Mouse (Mus musculus): ENCODE results near the gene Gm10718. TPM values are rescaled to one million over a fixed set of nuclear protein-coding genes. Genes with fewer than 3 reads are reported as not detected.
"Not testable (repeated sequence)": the region's sequence is repeated elsewhere in the genome, so short reads cannot be mapped to it uniquely, and the experiment has no call there.

Gene Gm10718
- 1.4 and 2.3 TPM in 2 replicates for polyA plus RNA-seq (2016; fragmentation: Nextera tagmentation; extraction: Ambion mirVana)

DNA sequence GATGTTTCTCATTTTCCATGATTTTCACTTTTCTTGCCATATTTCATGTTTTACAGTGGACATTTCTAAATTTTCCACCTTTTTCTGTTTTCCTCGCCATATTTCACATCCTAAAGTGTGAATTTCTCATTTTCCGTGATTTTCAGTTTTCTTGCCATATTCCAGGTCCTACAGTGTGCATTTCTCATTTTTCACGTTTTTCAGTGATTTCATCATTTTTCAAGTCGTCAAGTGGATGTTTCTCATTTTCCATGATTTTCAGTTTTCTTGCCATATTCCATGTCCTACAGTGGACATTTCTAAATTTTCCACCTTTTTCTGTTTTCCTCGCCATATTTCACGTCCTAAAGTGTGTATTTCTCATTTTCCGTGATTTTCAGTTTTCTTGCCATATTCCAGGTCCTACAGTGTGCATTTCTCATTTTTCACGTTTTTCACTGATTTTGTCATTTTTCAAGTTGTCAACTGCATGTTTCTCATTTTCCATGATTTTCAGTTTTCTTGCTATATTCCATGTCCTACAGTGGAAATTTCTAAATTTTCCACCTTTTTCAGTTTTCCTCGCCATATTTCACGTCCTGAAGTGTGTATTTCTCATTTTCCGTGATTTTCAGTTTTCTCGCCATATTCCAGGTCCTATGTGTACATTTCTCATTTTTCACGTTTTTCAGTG lies at the start of gene Gm10718:
TSS of gene Gm10718 (plus strand) at position 236 of the 673 bp plus-strand sequence.
- H3K36me3 ChIP-seq; H3K4me1 ChIP-seq; H3K4me2 ChIP-seq (replicated peaks); H3K4me3 ChIP-seq; H3K27me3 ChIP-seq (replicated peaks); H3K27ac ChIP-seq; H3K9ac ChIP-seq; H3K9me3 ChIP-seq; ATAC-seq (ENCODE audit: low FRiP score, low read depth): not testable (repeated sequence)
- 76% methylated on average over 12 of the region's 13 CpGs for WGBS

DNA sequence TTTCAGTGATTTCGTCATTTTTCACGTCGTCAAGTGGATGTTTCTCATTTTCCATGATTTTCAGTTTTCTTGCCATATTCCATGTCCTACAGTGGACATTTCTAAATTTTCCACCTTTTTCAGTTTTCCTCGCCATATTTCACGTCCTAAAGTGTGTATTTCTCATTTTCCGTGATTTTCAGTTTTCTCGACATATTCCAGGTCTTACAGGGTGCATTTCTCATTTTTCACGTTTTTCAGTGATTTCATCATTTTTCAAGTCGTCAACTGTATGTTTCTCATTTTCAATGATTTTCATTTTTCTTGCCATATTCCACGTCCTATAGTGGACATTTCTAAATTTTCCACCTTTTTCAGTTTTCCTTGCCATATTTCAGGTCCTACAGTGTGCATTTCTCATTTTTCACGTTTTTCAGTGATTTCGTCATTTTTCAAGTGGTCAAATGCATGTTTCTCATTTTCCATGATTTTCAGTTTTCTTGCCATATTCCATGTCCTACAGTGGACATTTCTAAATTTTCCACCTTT lies 22.8 kb upstream of the Gm10718 start, which contains the start of gene Gm10722:
TSS of gene Gm10722 (plus strand) at position 478 of the 528 bp plus-strand sequence.
- ATAC-seq (ENCODE audit: low FRiP score, low read depth); H3K27ac ChIP-seq; H3K9me3 ChIP-seq; H3K4me1 ChIP-seq; H3K4me2 ChIP-seq (replicated peaks); H3K9ac ChIP-seq; H3K36me3 ChIP-seq; H3K27me3 ChIP-seq (replicated peaks); H3K4me3 ChIP-seq: not testable (repeated sequence)
- WGBS, result 72% methylated on average over 12 of the region's 12 CpGs

DNA sequence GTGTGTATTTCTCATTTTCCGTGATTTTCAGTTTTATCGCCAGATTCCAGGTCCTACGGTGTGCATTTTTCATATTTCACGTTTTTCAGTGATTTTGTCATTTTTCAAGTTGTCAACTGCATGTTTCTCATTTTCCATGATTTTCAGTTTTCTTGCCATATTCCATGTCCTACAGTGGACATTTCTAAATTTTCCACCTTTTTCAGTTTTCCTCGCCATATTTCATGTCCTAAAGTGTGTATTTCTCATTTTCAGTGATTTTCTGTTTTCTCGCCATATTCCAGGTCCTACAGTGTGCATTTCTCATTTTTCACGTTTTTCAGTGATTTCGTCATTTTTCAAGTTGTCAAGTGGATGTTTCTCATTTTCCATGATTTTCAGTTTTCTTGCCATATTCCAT lies 22.3 kb upstream of the Gm10718 start:
- 66% methylated on average over 8 of the region's 8 CpGs for WGBS
- not testable (repeated sequence) for ATAC-seq (ENCODE audit: low FRiP score, low read depth)

DNA sequence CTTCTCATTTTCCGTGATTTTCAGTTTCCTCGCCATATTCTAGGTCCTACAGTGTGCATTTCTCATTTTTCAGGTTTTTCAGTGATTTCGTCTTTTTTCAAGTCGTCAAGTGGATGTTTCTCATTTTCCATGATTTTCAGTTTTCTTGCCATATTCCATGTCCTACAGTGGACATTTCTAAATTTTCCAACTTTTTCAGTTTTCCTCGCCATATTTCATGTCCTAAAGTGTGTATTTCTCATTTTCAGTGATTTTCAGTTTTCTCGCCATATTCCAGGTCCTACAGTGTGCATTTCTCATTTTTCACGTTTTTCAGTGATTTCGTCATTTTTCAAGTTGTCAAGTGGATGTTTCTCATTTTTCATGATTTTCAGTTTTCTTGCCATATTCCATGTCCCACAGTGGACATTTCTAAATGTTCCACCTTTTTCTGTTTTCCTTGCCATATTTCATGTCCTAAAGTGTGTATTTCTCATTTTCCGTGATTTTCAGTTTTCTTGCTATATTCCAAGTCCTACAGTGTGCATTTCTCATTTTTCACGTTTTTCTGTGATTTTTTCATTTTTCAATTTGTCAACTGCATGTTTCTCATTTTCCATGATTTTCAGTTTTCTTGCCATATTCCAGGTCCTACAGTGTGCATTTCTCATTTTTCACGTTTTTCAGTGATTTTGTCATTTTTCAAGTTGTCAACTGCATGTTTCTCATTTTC lies 21.2 kb upstream of the Gm10718 start:
- not testable (repeated sequence) for H3K4me1 ChIP-seq; H3K27me3 ChIP-seq (replicated peaks); H3K4me2 ChIP-seq (replicated peaks); H3K27ac ChIP-seq; H3K9ac ChIP-seq; H3K36me3 ChIP-seq; H3K9me3 ChIP-seq
- WGBS, result 69% methylated on average over 9 of the region's 11 CpGs
- ATAC-seq (ENCODE audit: low FRiP score, low read depth), result peak; percentile 88
- 0 out of 2 replicates have a peak overlapping the region, but pooled peaks have one; percentile 13 for H3K4me3 ChIP-seq

More for the DNA sequence above, 22.3 kb upstream of the Gm10718 start:
- H3K36me3 ChIP-seq; H3K4me1 ChIP-seq; H3K4me3 ChIP-seq; H3K27me3 ChIP-seq (replicated peaks); H3K27ac ChIP-seq; H3K9me3 ChIP-seq; H3K9ac ChIP-seq; H3K4me2 ChIP-seq (replicated peaks): not testable (repeated sequence)

DNA sequence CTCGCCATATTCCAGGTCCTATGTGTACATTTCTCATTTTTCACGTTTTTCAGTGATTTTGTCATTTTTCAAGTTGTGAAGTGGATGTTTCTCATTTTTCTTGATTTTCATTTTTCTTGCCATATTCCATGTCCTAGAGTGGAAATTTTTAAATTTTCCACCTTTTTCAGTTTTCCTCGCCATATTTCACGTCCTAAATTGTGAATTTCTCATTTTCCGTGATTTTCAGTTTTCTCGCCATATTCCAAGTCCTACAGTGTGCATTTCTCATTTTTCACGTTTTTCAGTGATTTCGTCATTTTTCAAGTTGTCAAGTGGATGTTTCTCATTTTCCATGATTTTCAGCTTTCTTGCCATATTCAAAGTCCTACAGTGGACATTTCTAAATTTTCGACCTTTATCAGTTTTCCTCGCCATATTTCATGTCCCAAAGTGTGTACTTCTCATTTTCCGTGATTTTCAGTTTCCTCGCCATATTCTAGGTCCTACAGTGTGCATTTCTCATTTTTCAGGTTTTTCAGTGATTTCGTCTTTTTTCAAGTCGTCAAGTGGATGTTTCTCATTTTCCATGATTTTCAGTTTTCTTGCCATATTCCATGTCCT lies 20.5 kb upstream of the Gm10718 start, which contains the start of gene Gm11168:
TSS of gene Gm11168 (plus strand) at position 553 of the 603 bp plus-strand sequence.
- H3K9me3 ChIP-seq; H3K4me2 ChIP-seq (replicated peaks); H3K9ac ChIP-seq; H3K27ac ChIP-seq; H3K4me1 ChIP-seq; ATAC-seq (ENCODE audit: low FRiP score, low read depth); H3K27me3 ChIP-seq (replicated peaks); H3K36me3 ChIP-seq: not testable (repeated sequence)
- 73% methylated on average over 6 of the region's 14 CpGs for WGBS
- H3K4me3 ChIP-seq, result 0 out of 2 replicates have a peak within 1 kb of the TSS, but pooled peaks have one; percentile 13

DNA sequence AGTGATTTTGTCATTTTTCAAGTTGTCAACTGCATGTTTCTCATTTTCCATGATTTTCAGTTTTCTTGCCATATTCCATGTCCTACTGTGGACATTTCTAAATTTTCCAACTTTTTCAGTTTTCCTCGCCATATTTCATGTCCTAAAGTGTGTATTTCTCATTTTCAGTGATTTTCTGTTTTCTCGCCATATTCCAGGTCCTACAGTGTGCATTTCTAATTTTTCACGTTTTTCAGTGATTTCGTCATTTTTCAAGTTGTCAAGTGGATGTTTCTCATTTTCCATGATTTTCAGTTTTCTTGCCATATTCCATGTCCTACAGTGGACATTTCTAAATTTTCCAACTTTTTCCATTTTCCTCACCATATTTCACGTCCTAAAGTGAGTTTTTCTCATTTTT lies 17.2 kb upstream of the Gm10718 start:
- H3K36me3 ChIP-seq; H3K4me2 ChIP-seq (replicated peaks); H3K9ac ChIP-seq; ATAC-seq (ENCODE audit: low FRiP score, low read depth); H3K27ac ChIP-seq; H3K4me3 ChIP-seq; H3K4me1 ChIP-seq; H3K27me3 ChIP-seq (replicated peaks); H3K9me3 ChIP-seq: not testable (repeated sequence)
- 77% methylated on average over 1 of the region's 5 CpGs for WGBS

DNA sequence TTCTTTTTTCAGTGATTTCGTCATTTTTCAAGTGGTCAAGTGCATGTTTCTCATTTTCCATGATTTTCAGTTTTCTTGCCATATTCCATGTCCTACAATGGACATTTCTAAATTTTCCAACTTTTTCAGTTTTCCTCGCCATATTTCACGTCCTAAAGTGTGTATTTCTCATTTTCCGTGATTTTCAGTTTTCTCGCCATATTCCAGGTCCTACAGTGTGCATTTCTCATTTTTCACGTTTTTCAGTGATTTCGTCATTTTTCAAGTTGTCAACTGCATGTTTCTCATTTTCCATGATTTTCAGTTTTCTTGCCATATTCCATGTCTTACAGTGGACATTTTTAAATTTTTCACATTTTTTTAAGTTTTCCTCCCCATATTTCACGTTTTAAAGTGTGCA lies 16.7 kb upstream of the Gm10718 start:
- not testable (repeated sequence) for H3K4me1 ChIP-seq; H3K9ac ChIP-seq; H3K27me3 ChIP-seq (replicated peaks); H3K4me2 ChIP-seq (replicated peaks); H3K9me3 ChIP-seq; H3K36me3 ChIP-seq; H3K4me3 ChIP-seq; H3K27ac ChIP-seq
- peak; percentile 71; the same call in 1 of the 2 replicates for ATAC-seq (ENCODE audit: low FRiP score, low read depth)
- WGBS, result 71% methylated on average over 8 of the region's 8 CpGs

DNA sequence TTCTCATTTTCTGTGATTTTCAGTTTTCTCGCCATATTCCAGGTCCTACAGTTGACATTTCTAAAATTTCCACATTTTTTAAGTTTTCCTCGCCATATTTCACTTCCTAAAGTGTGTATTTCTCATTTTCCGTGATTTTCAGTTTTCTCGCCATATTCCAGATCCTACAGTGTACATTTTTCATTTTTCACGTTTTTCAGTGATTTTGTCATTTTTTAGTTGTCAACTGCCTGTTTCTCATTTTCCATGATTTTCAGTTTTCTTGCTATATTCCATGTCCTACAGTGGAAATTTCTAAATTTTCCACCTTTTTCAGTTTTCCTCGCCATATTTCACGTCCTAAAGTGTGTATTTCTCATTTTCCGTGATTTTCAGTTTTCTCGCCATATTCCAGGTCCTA lies 16.1 kb upstream of the Gm10718 start:
- H3K36me3 ChIP-seq; H3K4me1 ChIP-seq; H3K27me3 ChIP-seq (replicated peaks); H3K27ac ChIP-seq; H3K4me3 ChIP-seq; H3K9ac ChIP-seq; H3K4me2 ChIP-seq (replicated peaks); H3K9me3 ChIP-seq: not testable (repeated sequence)
- ATAC-seq (ENCODE audit: low FRiP score, low read depth), result peak; percentile 35; the same call in 1 of the 2 replicates
- WGBS, result 76% methylated on average over 8 of the region's 9 CpGs

DNA sequence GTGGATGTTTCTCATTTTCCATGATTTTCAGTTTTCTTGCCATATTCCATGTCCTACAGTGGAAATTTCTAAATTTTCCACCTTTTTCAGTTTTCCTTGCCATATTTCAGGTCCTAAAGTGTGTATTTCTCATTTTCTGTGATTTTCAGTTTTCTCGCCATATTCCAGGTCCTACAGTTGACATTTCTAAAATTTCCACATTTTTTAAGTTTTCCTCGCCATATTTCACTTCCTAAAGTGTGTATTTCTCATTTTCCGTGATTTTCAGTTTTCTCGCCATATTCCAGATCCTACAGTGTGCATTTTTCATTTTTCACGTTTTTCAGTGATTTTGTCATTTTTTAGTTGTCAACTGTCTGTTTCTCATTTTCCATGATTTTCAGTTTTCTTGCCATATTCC lies 14.0 kb upstream of the Gm10718 start:
- ATAC-seq (ENCODE audit: low FRiP score, low read depth), result peak; percentile 38; the same call in 1 of the 2 replicates
- H3K4me3 ChIP-seq; H3K9ac ChIP-seq; H3K4me1 ChIP-seq; H3K27me3 ChIP-seq (replicated peaks); H3K36me3 ChIP-seq; H3K9me3 ChIP-seq; H3K27ac ChIP-seq; H3K4me2 ChIP-seq (replicated peaks): not testable (repeated sequence)
- no CpG with 5 or more reads among the region's 5 CpGs for WGBS

DNA sequence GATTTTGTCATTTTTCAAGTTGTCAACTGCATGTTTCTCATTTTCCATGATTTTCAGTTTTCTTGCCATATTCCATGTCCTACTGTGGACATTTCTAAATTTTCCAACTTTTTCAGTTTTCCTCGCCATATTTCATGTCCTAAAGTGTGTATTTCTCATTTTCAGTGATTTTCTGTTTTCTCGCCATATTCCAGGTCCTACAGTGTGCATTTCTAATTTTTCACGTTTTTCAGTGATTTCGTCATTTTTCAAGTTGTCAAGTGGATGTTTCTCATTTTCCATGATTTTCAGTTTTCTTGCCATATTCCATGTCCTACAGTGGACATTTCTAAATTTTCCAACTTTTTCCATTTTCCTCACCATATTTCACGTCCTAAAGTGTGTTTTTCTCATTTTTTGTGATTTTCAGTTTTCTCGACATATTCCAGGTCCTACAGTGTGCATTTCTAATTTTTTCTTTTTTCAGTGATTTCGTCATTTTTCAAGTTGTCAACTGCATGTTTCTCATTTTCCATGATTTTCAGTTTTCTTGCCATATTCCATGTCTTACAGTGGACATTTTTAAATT lies 11.2 kb upstream of the Gm10718 start:
- not testable (repeated sequence) for H3K4me1 ChIP-seq; H3K36me3 ChIP-seq; H3K9ac ChIP-seq; H3K27ac ChIP-seq; ATAC-seq (ENCODE audit: low FRiP score, low read depth); H3K4me3 ChIP-seq; H3K9me3 ChIP-seq; H3K4me2 ChIP-seq (replicated peaks); H3K27me3 ChIP-seq (replicated peaks)
- WGBS, result 86% methylated on average over 3 of the region's 7 CpGs

DNA sequence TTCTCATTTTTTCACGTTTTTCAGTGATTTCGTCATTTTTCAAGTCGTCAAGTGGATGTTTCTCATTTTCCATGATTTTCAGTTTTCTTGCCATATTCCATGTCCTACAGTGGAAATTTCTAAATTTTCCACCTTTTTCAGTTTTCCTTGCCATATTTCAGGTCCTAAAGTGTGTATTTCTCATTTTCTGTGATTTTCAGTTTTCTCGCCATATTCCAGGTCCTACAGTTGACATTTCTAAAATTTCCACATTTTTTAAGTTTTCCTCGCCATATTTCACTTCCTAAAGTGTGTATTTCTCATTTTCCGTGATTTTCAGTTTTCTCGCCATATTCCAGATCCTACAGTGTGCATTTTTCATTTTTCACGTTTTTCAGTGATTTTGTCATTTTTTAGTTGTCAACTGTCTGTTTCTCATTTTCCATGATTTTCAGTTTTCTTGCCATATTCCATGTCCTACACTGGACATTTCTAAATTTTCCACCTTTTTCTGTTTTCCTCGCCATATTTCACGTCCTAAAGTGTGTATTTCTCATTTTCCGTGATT lies 10.5 kb upstream of the Gm10718 start, which contains the start of gene Gm10721:
TSS of gene Gm10721 (plus strand) at position 408 of the 547 bp plus-strand sequence.
- H3K4me1 ChIP-seq; H3K9ac ChIP-seq; H3K27ac ChIP-seq; H3K4me2 ChIP-seq (replicated peaks); H3K9me3 ChIP-seq; H3K4me3 ChIP-seq; H3K27me3 ChIP-seq (replicated peaks); H3K36me3 ChIP-seq: not testable (repeated sequence)
- ATAC-seq (ENCODE audit: low FRiP score, low read depth), result peak; percentile 66; the same call in 1 of the 2 replicates
- no CpG with 5 or more reads among the region's 11 CpGs for WGBS

DNA sequence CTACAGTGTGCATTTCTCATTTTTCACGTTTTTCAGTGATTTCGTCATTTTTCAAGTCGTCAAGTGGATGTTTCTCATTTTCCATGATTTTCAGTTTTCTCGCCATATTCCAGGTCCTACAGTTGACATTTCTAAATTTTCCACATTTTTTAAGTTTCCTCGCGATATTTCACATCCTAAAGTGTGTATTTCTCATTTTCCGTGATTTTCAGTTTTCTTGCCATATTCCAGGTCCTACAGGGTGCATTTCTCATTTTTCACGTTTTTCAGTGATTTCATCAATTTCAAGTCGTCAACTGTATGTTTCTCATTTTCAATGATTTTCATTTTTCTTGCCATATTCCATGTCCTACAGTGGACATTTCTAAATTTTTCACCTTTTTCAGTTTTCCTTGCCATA lies 8.0 kb upstream of the Gm10718 start, which contains the start of gene Gm10720:
TSS of gene Gm10720 (plus strand) at position 301 of the 400 bp plus-strand sequence.
- not testable (repeated sequence) for ATAC-seq (ENCODE audit: low FRiP score, low read depth); H3K27me3 ChIP-seq (replicated peaks); H3K9ac ChIP-seq; H3K27ac ChIP-seq; H3K4me1 ChIP-seq; H3K36me3 ChIP-seq; H3K4me3 ChIP-seq; H3K9me3 ChIP-seq; H3K4me2 ChIP-seq (replicated peaks)
- WGBS, result 65% methylated on average over 5 of the region's 9 CpGs
